Mouse (Mus musculus): ENCODE measurements around the gene Ccl22. TPM values are rescaled to one million over a fixed set of nuclear protein-coding genes. Genes with fewer than 3 reads are reported as not detected.

Gene Ccl22
- total and polyA plus RNA-seq, 3 experiments: 0.14 TPM; not detected in 2

- Histone ChIP-seq H3K79me2 (replicated peaks; ENCODE audit: control insufficient read depth, insufficient read depth, low read length) (no peaks in the 10 kb centered on the region), H3K27me3 (ENCODE audit: control insufficient read depth, insufficient read depth, low read length) (no peaks in the 10 kb centered on the region), H3K4me1 (ENCODE audit: control insufficient read depth, insufficient read depth, low read length) (no peaks in the 10 kb centered on the region; the same call in 1 of the 2 replicates), H3K27ac (no peak overlapping the region), H3K4me3 (no peak overlapping the region), H3K36me3 (ENCODE audit: control insufficient read depth, insufficient read depth, low read length) (no peaks in the 10 kb centered on the region), H3K9ac (ENCODE audit: low read depth, low read length) (no peak overlapping the region)
- intact Hi-C loops (cut with DNase I): no loop called here
- DNase-seq: no peak
- TF ChIP-seq EP300 (IDR thresholded peaks at IDR 0.05; ENCODE audit: insufficient read depth, low read depth, low read length) (no peak), CTCF (IDR thresholded peaks at IDR 0.05) (0 out of 2 replicates have a peak, but pooled peaks have one; percentile 11), POLR2A (IDR thresholded peaks at IDR 0.05; ENCODE audit: insufficient read depth, low read depth, low read length) (no peak)
- 88% methylated on average over 3 of the region's 3 CpGs for WGBS
Observed at GRCm38 (mm10) chr8:94740591-94740990, 4.8 kb upstream of the Ccl22 start.

- H3K79me2 ChIP-seq (replicated peaks; ENCODE audit: control insufficient read depth, insufficient read depth, low read length): no peaks in the 10 kb centered on the region
- DNase-seq: no peak
- intact Hi-C loops (cut with DNase I): no loop called here
- H3K9ac ChIP-seq (ENCODE audit: low read depth, low read length): no peak overlapping the region
- no peaks in the 10 kb centered on the region for H3K4me1 ChIP-seq (ENCODE audit: control insufficient read depth, insufficient read depth, low read length)
- WGBS: 87% methylated on average over 4 of the region's 4 CpGs
- H3K27me3 ChIP-seq (ENCODE audit: control insufficient read depth, insufficient read depth, low read length): no peaks in the 10 kb centered on the region
- no peaks in the 10 kb centered on the region for H3K36me3 ChIP-seq (ENCODE audit: control insufficient read depth, insufficient read depth, low read length)
- H3K4me3 ChIP-seq: no peak overlapping the region
- no peak overlapping the region for H3K27ac ChIP-seq
- no peak for TF ChIP-seq CTCF (IDR thresholded peaks at IDR 0.05)
Observed at GRCm38 (mm10) chr8:94741726-94742125, 3.7 kb upstream of the Ccl22 start.

GRCm38 (mm10) chr8:94744484-94744883 lies 906 bp upstream of the Ccl22 start:
- Histone ChIP-seq H3K27ac (no peak overlapping the region), H3K4me1 (ENCODE audit: control insufficient read depth, insufficient read depth, low read length) (no peaks in the 10 kb centered on the region), H3K9ac (ENCODE audit: low read depth, low read length) (no peak overlapping the region), H3K4me3 (no peak overlapping the region), H3K27me3 (ENCODE audit: control insufficient read depth, insufficient read depth, low read length) (no peaks in the 10 kb centered on the region), H3K36me3 (ENCODE audit: control insufficient read depth, insufficient read depth, low read length) (no peaks in the 10 kb centered on the region), H3K79me2 (replicated peaks; ENCODE audit: control insufficient read depth, insufficient read depth, low read length) (no peaks in the 10 kb centered on the region)
- 92% methylated on average over 5 of the region's 5 CpGs for WGBS
- DNase-seq: no peak
- TF ChIP-seq POLR2A (IDR thresholded peaks at IDR 0.05; ENCODE audit: insufficient read depth, low read depth, low read length) (no peak), EP300 (IDR thresholded peaks at IDR 0.05; ENCODE audit: insufficient read depth, low read depth, low read length) (no peak), CTCF (IDR thresholded peaks at IDR 0.05) (no peak)
- intact Hi-C loops (cut with DNase I): no loop called here

GRCm38 (mm10) chr8:94744972-94745371 lies 418 bp upstream of the Ccl22 start:
- Histone ChIP-seq H3K4me1 (ENCODE audit: control insufficient read depth, insufficient read depth, low read length) (no peaks in the 10 kb centered on the region), H3K79me2 (replicated peaks; ENCODE audit: control insufficient read depth, insufficient read depth, low read length) (no peaks in the 10 kb centered on the region), H3K36me3 (ENCODE audit: control insufficient read depth, insufficient read depth, low read length) (no peaks in the 10 kb centered on the region), H3K27ac (no peak overlapping the region), H3K4me3 (no peak overlapping the region), H3K9ac (ENCODE audit: low read depth, low read length) (no peak overlapping the region), H3K27me3 (ENCODE audit: control insufficient read depth, insufficient read depth, low read length) (no peaks in the 10 kb centered on the region)
- no peak for DNase-seq
- intact Hi-C loops (cut with DNase I): no loop called here
- TF ChIP-seq EP300 (IDR thresholded peaks at IDR 0.05; ENCODE audit: insufficient read depth, low read depth, low read length) (no peak), CTCF (IDR thresholded peaks at IDR 0.05) (no peak), POLR2A (IDR thresholded peaks at IDR 0.05; ENCODE audit: insufficient read depth, low read depth, low read length) (no peak)
- WGBS: 81% methylated on average over 9 of the region's 9 CpGs

GRCm38 (mm10) chr8:94746832-94747231 lies 1.4 kb downstream of the Ccl22 start:
- no peak overlapping the region for H3K27ac ChIP-seq
- no peaks in the 10 kb centered on the region for H3K36me3 ChIP-seq (ENCODE audit: control insufficient read depth, insufficient read depth, low read length)
- 76% methylated on average over 8 of the region's 8 CpGs for WGBS
- no peaks in the 10 kb centered on the region for H3K27me3 ChIP-seq (ENCODE audit: control insufficient read depth, insufficient read depth, low read length)
- H3K4me3 ChIP-seq: no peak overlapping the region
- intact Hi-C loops (cut with DNase I): no loop called here
- H3K9ac ChIP-seq (ENCODE audit: low read depth, low read length): no peak overlapping the region
- no peaks in the 10 kb centered on the region for H3K4me1 ChIP-seq (ENCODE audit: control insufficient read depth, insufficient read depth, low read length)
- TF ChIP-seq EP300 (IDR thresholded peaks at IDR 0.05; ENCODE audit: insufficient read depth, low read depth, low read length): no peak
- no peak for TF ChIP-seq POLR2A (IDR thresholded peaks at IDR 0.05; ENCODE audit: insufficient read depth, low read depth, low read length)
- TF ChIP-seq CTCF (IDR thresholded peaks at IDR 0.05): no peak
- H3K79me2 ChIP-seq (replicated peaks; ENCODE audit: control insufficient read depth, insufficient read depth, low read length): no peaks in the 10 kb centered on the region
- no peak for DNase-seq

- no peak overlapping the region for H3K4me3 ChIP-seq
- H3K27me3 ChIP-seq (ENCODE audit: control insufficient read depth, insufficient read depth, low read length): no peaks in the 10 kb centered on the region
- H3K27ac ChIP-seq: no peak overlapping the region
- WGBS: 62% methylated on average over 4 of the region's 4 CpGs
- no peaks in the 10 kb centered on the region for H3K4me1 ChIP-seq (ENCODE audit: control insufficient read depth, insufficient read depth, low read length)
- DNase-seq: no peak
- no peak for TF ChIP-seq EP300 (IDR thresholded peaks at IDR 0.05; ENCODE audit: insufficient read depth, low read depth, low read length)
- TF ChIP-seq POLR2A (IDR thresholded peaks at IDR 0.05; ENCODE audit: insufficient read depth, low read depth, low read length): no peak
- TF ChIP-seq CTCF (IDR thresholded peaks at IDR 0.05): no peak
- H3K36me3 ChIP-seq (ENCODE audit: control insufficient read depth, insufficient read depth, low read length): no peaks in the 10 kb centered on the region
- H3K9ac ChIP-seq (ENCODE audit: low read depth, low read length): no peak overlapping the region
- no peaks in the 10 kb centered on the region for H3K79me2 ChIP-seq (replicated peaks; ENCODE audit: control insufficient read depth, insufficient read depth, low read length)
- intact Hi-C loops (cut with DNase I): no loop called here
Observed at GRCm38 (mm10) chr8:94748363-94748762, 3.0 kb downstream of the Ccl22 start.
